Mouse (Mus musculus) lung, postnatal 0 days (tissue): ENCODE results near the gene Ddx56.

Source experiments
- CTCF ChIP-seq: IDR thresholded peaks from 2 replicates; pipeline ENCODE4 v1.5.1; 2016; ENCODE audit warnings: antibody characterized with exemption, mild to moderate bottlenecking
- EP300 ChIP-seq: IDR thresholded peaks from 2 replicates; pipeline ENCODE4 v1.6.1; 2016; ENCODE audit warnings: antibody characterized with exemption, mild to moderate bottlenecking, control low read depth

DNA sequence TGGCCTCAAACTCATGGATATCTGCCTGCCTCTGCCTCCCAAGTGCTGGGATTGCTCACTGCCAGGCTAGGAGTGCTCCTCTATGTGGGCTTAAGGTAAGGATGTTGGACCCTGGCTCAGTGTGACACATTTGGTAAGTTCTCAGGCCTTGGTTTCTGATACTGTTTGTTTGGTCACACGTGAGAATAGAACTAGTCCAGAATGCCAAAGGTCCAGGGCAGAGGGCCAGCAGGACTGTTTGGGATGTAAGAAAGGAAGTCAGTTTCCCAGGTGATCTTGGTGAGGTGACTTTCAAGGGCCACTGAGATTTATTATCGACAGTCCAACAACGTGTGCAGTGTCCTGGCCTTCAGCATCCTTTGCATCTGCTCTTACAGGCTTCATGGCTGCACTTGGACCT lies 8.9 kb upstream of the Ddx56 start:
- TF ChIP-seq CTCF (no peak), EP300 (no peak)
